Mouse (Mus musculus) activated CD4-positive, CD25-positive, alpha-beta regulatory T cell, adult 4 months (primary cell): ENCODE results near the gene Zdhhc5. TPM values are rescaled to one million over a fixed set of nuclear protein-coding genes. Genes with fewer than 3 reads are reported as not detected.

Source experiments
- ATAC-seq: one replicate; pipeline ENCODE4 v1.8.0; 2017
- polyA plus RNA-seq, 2 experiments: library from polyadenylated mRNA; unstranded; fragments of 100-300 nt; shearing (Covaris generic); gene quantifications; one replicate each; pipeline ENCODE4 v1.2.1; 2017

Zdhhc5 gene
- polyA plus RNA-seq, 2 experiments from 2014 or later = 13.7 to 14.5 TPM

GRCm38 (mm10) chr2:84638428-84639220 lies 76.4 kb downstream of the Zdhhc5 start:
- ATAC-seq = no peak

Other genes with a start within 250 kb of the Zdhhc5 start
- 1 to 10 TPM; 1.4 to 6.1 TPM for gene Tfpi, start 238.4 kb downstream of the Zdhhc5 start, polyA plus RNA-seq
- under 1 TPM; 0.29 to 0.67 TPM for gene Ctnnd1, start 64.4 kb downstream of the Zdhhc5 start, polyA plus RNA-seq
- under 1 TPM; 0.15 to 0.53 TPM for gene Btbd18, start 56.1 kb downstream of the Zdhhc5 start, polyA plus RNA-seq
- gene Selenoh, start 44.4 kb downstream of the Zdhhc5 start, polyA plus RNA-seq = 100 to 1,000 TPM; 152 to 184 TPM
- gene Gm28635, start 37.1 kb downstream of the Zdhhc5 start, polyA plus RNA-seq = not detected
- 10 to 100 TPM; 16.9 to 17.8 TPM for gene Med19, start 36.8 kb downstream of the Zdhhc5 start, polyA plus RNA-seq
- 100 to 1,000 TPM; 108 to 124 TPM for gene Tmx2, start 36.0 kb downstream of the Zdhhc5 start, polyA plus RNA-seq
- 10 to 100 TPM; 47.4 to 47.7 TPM for gene Clp1, start 12.2 kb upstream of the Zdhhc5 start, polyA plus RNA-seq
- gene Ypel4, start 18.9 kb upstream of the Zdhhc5 start, polyA plus RNA-seq = 1 to 10 TPM in 1 of 2 experiments, under 1 TPM in 1; 0.64 to 1.1 TPM
- not detected for gene Gm19426, start 28.5 kb upstream of the Zdhhc5 start, polyA plus RNA-seq
- not detected for gene Serping1, start 60.3 kb upstream of the Zdhhc5 start, polyA plus RNA-seq
- 10 to 100 TPM; 71.4 to 83.0 TPM for gene Ube2l6, start 83.6 kb upstream of the Zdhhc5 start, polyA plus RNA-seq
- not detected for gene Smtnl1, start 107.5 kb upstream of the Zdhhc5 start, polyA plus RNA-seq
- gene Timm10, start 111.8 kb upstream of the Zdhhc5 start, polyA plus RNA-seq = 10 to 100 TPM; 36.8 to 40.4 TPM
- 1 to 10 TPM; 3.7 to 7.6 TPM for gene Slc43a1, start 123.7 kb upstream of the Zdhhc5 start, polyA plus RNA-seq
- gene Rtn4rl2, start 171.5 kb upstream of the Zdhhc5 start, polyA plus RNA-seq = not detected
- 10 to 100 TPM; 15.5 to 15.6 TPM for gene Slc43a3, start 221.4 kb upstream of the Zdhhc5 start, polyA plus RNA-seq